Mouse (Mus musculus): Measurements from ENCODE around the gene Art4. TPM values are rescaled to one million over a fixed set of nuclear protein-coding genes. Genes with fewer than 3 reads are reported as not detected.

Gene Art4
- polyA plus RNA-seq, 1 experiment from 2014 or later: 2.2 TPM

DNA sequence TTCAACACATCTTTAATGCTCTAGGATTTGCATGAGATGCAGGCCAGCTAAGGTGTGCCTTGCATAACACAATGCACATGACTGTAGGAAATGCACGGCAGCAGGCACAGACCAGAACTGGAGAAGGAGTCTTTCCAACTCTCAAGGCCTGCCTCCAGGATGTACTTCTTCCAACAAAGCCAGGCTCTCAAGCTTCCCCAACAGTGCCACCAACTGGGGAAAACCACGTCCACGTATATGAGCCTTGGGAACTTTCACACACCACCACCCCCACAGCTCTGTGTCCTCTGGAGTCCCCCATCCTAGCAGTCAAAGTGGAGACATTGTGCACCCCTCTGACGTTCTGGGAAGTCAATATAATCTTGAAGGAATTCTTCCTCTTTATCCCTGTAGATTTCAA, 44.4 kb downstream of the Art4 start:
- no peak for DNase-seq (ENCODE audit: low spot score)
- Histone ChIP-seq H3K27ac (replicated peaks) (no peak overlapping the region), H3K27me3 (replicated peaks; ENCODE audit: low read depth, poor library complexity, severe bottlenecking) (no peaks in the 10 kb centered on the region), H3K4me1 (peaks cover 14% of the 10 kb centered on the region), H3K4me3 (no peak overlapping the region), H3K36me3 (replicated peaks) (peaks cover 81% of the 10 kb centered on the region), H3K9me3 (no peaks in the 10 kb centered on the region)
- 62% methylated on average over 4 of the region's 4 CpGs for WGBS

DNA sequence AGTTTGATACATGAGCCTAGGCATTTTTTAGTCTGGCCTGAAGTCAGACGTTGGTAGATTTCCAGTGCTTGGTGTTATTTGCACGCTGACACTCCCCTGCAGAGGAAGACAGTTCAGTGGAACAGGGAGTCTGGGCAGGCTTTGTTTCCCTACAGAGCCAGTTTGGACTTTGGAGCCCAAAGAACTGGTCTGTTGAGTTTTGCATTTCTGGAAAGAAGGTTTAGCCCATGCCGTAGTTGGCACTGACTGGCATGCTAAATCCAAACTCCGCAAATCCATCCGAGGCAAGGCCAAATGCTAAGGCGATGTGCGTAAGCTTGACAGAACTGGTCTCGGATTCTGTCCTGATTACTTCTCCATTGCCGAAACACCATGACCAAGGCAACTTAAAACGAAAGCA, 46.3 kb downstream of the Art4 start:
- no peak for DNase-seq (ENCODE audit: low spot score)
- no peak overlapping the region for H3K4me3 ChIP-seq
- WGBS: 91% methylated on average over 10 of the region's 10 CpGs
- no peaks in the 10 kb centered on the region for H3K9me3 ChIP-seq
- no peaks in the 10 kb centered on the region for H3K27me3 ChIP-seq (replicated peaks; ENCODE audit: low read depth, poor library complexity, severe bottlenecking)
- peaks cover 62% of the 10 kb centered on the region for H3K36me3 ChIP-seq (replicated peaks)
- no peak overlapping the region for H3K27ac ChIP-seq (replicated peaks)
- peaks cover 22% of the 10 kb centered on the region for H3K4me1 ChIP-seq

DNA sequence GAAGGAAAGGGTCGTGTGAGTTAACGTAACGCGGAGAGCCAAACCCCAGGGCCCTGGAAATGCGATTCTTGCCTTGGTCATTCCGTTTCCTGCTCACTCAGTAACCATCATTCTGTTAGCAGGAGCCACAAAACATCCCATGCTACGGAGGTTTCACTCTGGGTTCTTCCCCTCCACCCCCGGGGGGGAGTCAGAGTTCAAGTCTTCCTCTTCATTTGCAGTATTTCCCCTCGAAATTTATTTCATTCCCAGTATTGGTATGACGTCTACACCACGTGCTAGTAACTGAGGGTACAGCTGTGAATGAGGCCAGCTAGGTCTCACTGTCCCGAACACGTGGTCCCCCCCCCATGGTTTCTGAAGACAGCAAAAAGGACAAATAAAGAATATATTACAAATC, 47.9 kb downstream of the Art4 start:
- 70% methylated on average over 13 of the region's 13 CpGs for WGBS

DNA sequence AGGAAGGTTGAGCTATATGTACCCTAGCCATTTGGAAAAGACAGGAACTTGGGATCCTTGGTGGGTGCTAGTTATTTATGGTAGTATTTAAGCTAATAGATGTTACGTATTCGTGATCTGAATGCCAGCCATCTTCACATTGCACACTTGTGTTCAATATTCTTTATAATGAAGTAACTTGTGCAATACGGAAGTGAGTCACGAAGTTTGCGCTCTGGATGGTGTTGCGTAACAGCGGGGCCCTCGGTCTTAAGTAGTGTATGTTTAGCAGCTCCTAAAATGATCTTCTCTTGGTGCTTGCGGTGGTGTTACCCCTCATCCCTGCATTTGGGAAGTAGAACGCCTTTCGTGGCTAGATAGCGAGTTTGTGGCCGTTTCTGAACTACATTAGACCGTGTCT, 48.5 kb downstream of the Art4 start:
- H3K9me3 ChIP-seq: no peaks in the 10 kb centered on the region
- peak overlapping the region; percentile 88 for H3K4me3 ChIP-seq
- H3K4me1 ChIP-seq: peaks cover 28% of the 10 kb centered on the region
- WGBS: 40% methylated on average over 14 of the region's 14 CpGs
- H3K36me3 ChIP-seq (replicated peaks): peaks cover 42% of the 10 kb centered on the region
- DNase-seq (ENCODE audit: low spot score): no peak
- H3K27me3 ChIP-seq (replicated peaks; ENCODE audit: low read depth, poor library complexity, severe bottlenecking): no peaks in the 10 kb centered on the region
- H3K27ac ChIP-seq (replicated peaks): peak overlapping the region; percentile 84; the same call in 1 of the 2 replicates

More for the DNA sequence above, 47.9 kb downstream of the Art4 start:
- Histone ChIP-seq H3K36me3 (replicated peaks) (peaks cover 48% of the 10 kb centered on the region), H3K27ac (replicated peaks) (no peak overlapping the region), H3K4me1 (peaks cover 27% of the 10 kb centered on the region), H3K27me3 (replicated peaks; ENCODE audit: low read depth, poor library complexity, severe bottlenecking) (no peaks in the 10 kb centered on the region), H3K9me3 (no peaks in the 10 kb centered on the region), H3K4me3 (peak overlapping the region; percentile 88)
- DNase-seq (ENCODE audit: low spot score): no peak

- Histone ChIP-seq H3K27me3 (replicated peaks; ENCODE audit: low read depth, poor library complexity, severe bottlenecking) (no peaks in the 10 kb centered on the region), H3K4me1 (peaks cover 28% of the 10 kb centered on the region), H3K9me3 (no peaks in the 10 kb centered on the region), H3K36me3 (replicated peaks) (peaks cover 38% of the 10 kb centered on the region), H3K4me3 (peak overlapping the region; percentile 88), H3K27ac (replicated peaks) (peak overlapping the region; percentile 84)
- WGBS: under 1% methylated on average over 28 of the region's 28 CpGs
- peak; percentile 44 for DNase-seq (ENCODE audit: low spot score)
These were observed 48.9 kb downstream of the Art4 start for GRCm38 (mm10) chr6:136808631-136809046.

DNA sequence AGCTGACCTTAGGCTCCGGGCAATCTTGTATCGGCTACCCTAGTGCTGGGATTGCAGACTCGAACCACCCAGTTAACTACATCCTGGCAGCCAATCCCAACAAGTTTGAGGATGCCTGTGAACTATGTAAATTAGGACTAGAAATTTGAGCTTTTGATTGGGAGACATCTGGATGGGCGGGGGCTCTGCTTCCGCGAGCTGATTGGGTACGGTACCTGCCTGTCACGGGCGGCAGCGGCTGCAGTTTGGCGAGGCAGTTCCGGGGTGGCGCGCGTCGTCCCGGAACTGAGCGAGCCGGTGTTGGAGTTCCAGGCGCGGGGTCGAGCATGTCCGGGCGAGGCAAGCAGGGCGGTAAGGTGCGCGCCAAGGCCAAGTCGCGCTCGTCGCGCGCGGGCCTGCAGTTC, 49.5 kb downstream of the Art4 start, which contains the start of gene H2afj:
H2afj (plus strand) TSS at position 231 of the 404 bp plus-strand sequence.
- WGBS: 0% methylated on average over 34 of the region's 34 CpGs
- peak within 1 kb of the TSS; percentile 88 for H3K4me3 ChIP-seq
- DNase-seq (ENCODE audit: low spot score): peak; percentile 98
- peak within 1 kb of the TSS; percentile 87 for H3K27ac ChIP-seq (replicated peaks)
- H3K4me1 ChIP-seq: peaks cover 33% of the 10 kb centered on the region
- H3K9me3 ChIP-seq: no peaks in the 10 kb centered on the region
- H3K27me3 ChIP-seq (replicated peaks; ENCODE audit: low read depth, poor library complexity, severe bottlenecking): no peaks in the 10 kb centered on the region
- H3K36me3 ChIP-seq (replicated peaks): peaks cover 31% of the 10 kb centered on the region

DNA sequence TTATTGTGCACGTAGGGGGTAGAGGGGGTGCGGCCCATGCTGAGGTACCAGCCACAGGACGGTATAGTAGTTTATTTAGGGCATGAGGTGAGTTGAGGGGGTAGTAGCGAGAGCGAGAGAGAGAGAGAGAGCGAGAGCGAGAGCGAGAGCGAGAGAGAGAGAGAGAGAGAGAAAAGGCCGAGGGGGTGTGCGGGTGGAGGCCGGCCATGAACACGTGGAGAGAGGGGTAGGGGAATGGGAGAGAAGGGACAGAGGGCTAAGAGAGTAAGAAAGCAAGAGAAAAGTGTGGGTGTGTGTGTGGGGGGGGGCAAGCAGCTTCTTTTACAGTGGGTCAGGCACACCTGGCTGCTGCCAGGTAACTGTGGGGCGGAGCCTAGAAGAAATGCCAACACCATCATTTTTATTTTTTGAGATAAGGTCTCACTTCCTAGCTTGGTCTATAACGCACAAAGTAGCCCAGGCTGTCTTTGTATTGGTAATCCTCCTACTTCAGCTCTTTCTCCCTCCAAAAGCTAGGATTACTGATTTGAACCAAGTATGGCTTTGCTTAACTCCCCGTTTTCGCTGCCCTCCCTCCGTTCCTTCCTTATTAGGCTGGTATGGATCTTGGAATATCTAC, 50.0 kb downstream of the Art4 start:
- Histone ChIP-seq H3K27me3 (replicated peaks; ENCODE audit: low read depth, poor library complexity, severe bottlenecking) (no peaks in the 10 kb centered on the region), H3K27ac (replicated peaks) (peak overlapping the region; percentile 87), H3K9me3 (no peaks in the 10 kb centered on the region), H3K4me3 (peak overlapping the region; percentile 88), H3K4me1 (peaks cover 36% of the 10 kb centered on the region), H3K36me3 (replicated peaks) (peaks cover 26% of the 10 kb centered on the region)
- WGBS: 30% methylated on average over 18 of the region's 18 CpGs
- peak; percentile 54 for DNase-seq (ENCODE audit: low spot score)

GRCm38 (mm10) chr6:136806819-136807218, 50.7 kb downstream of the Art4 start:
- no peak overlapping the region; the same call in 1 of the 2 replicates for H3K4me3 ChIP-seq
- DNase-seq (ENCODE audit: low spot score): no peak
- H3K36me3 ChIP-seq (replicated peaks): peaks cover 19% of the 10 kb centered on the region
- peaks cover 36% of the 10 kb centered on the region for H3K4me1 ChIP-seq
- 62% methylated on average over 5 of the region's 5 CpGs for WGBS
- no peaks in the 10 kb centered on the region for H3K27me3 ChIP-seq (replicated peaks; ENCODE audit: low read depth, poor library complexity, severe bottlenecking)
- H3K9me3 ChIP-seq: no peaks in the 10 kb centered on the region
- peak overlapping the region; percentile 87 for H3K27ac ChIP-seq (replicated peaks)

DNA sequence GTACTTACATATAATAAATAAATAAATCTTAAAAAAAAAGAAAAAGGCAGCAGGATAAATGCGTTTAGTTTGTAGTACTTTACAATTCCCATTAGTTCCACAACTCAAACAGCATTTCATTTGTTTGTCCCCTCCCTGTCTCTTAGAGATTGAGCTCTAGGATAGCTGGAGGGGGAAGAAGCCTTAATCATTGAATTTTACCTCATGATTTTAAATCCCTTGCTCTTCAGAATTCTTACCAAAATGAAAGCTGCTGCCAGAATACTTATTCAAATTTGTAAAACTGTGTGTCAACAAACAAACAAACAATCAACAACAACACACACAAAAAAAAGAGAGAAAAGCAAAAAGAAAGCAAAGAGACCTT, 52.1 kb downstream of the Art4 start:
- DNase-seq (ENCODE audit: low spot score): no peak
- Histone ChIP-seq H3K27ac (replicated peaks) (no peak overlapping the region), H3K4me1 (peaks cover 36% of the 10 kb centered on the region), H3K27me3 (replicated peaks; ENCODE audit: low read depth, poor library complexity, severe bottlenecking) (no peaks in the 10 kb centered on the region), H3K36me3 (replicated peaks) (peaks cover 7% of the 10 kb centered on the region; the same call in 1 of the 2 replicates), H3K9me3 (no peaks in the 10 kb centered on the region), H3K4me3 (no peak overlapping the region)
- 83% methylated on average over 1 of the region's 1 CpGs for WGBS

GRCm38 (mm10) chr6:136804705-136805408, 52.7 kb downstream of the Art4 start:
- 41% methylated on average over 9 of the region's 9 CpGs for WGBS

DNA sequence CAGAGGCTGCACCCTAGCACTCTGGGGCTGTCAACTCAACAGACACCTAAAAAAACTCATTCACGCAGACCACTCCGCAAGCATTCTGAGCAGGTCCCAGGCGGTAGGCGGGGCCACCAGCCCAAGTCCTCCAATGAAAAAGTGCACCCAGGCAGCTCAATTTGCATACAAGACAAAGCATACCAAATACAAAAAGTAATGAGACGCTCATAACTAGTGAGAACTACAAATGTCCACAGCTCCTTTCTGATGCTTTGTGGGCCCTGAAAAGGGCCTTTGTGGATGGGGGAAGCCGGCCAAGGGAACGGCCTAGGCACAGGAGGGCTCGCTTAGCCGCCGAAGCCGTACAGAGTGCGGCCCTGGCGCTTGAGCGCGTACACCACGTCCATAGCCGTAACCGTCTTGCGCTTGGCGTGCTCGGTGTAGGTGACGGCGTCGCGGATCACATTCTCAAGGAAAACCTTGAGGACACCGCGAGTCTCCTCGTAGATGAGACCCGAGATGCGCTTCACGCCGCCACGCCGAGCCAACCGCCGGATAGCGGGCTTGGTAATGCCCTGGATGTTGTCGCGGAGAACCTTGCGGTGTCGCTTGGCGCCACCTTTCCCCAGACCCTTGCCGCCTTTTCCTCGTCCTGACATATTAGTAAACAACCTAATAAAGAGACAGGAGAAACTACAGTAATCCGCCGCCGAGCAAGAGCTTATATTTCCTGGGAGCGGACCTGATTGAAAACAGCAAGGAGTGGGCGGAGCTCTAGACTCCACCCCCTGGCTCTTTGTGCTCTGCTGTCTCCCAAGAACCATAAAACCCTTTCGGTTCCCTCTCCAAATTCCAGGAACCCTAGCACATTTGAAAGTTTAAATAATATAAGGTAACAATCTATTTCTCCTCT, 53.5 kb downstream of the Art4 start, which contains the start of gene Hist4h4:
Hist4h4 (minus strand) TSS at position 677 of the 895 bp plus-strand sequence.
- under 1% methylated on average over 50 of the region's 50 CpGs for WGBS
- H3K4me3 ChIP-seq: peak within 1 kb of the TSS; percentile 74

More at GRCm38 (mm10) chr6:136804705-136805408, 52.7 kb downstream of the Art4 start:
- peaks cover 36% of the 10 kb centered on the region for H3K4me1 ChIP-seq
- H3K27ac ChIP-seq (replicated peaks): peak overlapping the region; percentile 99
- no peak for DNase-seq (ENCODE audit: low spot score)
- peak overlapping the region; percentile 74 for H3K4me3 ChIP-seq
- no peaks in the 10 kb centered on the region for H3K27me3 ChIP-seq (replicated peaks; ENCODE audit: low read depth, poor library complexity, severe bottlenecking)
- H3K9me3 ChIP-seq: no peaks in the 10 kb centered on the region
- H3K36me3 ChIP-seq (replicated peaks): peaks cover 2% of the 10 kb centered on the region; the same call in 1 of the 2 replicates

DNA sequence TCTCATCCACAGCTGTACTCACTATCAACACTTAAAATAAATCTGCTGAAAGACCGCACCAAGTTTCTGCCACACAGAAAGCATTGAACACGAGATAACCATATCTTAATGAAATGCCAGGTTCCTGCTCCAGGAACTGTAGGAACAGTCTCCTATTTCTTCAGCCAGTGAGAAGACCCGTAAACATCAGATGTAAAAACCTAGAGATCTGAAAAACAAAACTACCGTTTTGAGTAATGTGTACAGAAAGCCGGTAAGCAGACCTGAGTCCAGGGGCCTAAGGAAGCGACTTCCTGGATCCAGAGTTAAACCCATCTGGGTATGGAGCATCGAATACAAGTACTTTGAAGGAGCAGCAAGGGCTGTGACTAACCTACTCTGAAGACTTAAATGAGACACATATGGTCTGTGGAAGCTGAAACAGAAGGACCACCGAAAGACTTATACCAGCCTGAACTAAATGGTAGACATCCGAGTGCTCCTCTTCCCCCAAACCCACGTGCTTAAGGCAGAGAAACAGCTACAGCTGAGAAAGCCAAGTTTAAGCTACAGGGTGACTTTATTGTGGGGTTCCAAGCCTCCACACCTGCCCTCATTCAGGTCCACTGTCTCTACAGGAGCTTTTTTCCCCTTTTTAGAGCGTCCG, 54.3 kb downstream of the Art4 start:
- no peaks in the 10 kb centered on the region for H3K27me3 ChIP-seq (replicated peaks; ENCODE audit: low read depth, poor library complexity, severe bottlenecking)
- H3K36me3 ChIP-seq (replicated peaks): no peaks in the 10 kb centered on the region
- peak overlapping the region; percentile 99 for H3K27ac ChIP-seq (replicated peaks)
- peak overlapping the region; percentile 74 for H3K4me3 ChIP-seq
- H3K9me3 ChIP-seq: no peaks in the 10 kb centered on the region
- WGBS: 23% methylated on average over 12 of the region's 12 CpGs
- no peak for DNase-seq (ENCODE audit: low spot score)
- H3K4me1 ChIP-seq: peaks cover 22% of the 10 kb centered on the region

More for the DNA sequence above, 53.5 kb downstream of the Art4 start, which contains the start of gene Hist4h4:
- H3K36me3 ChIP-seq (replicated peaks): no peaks in the 10 kb centered on the region
- peak within 1 kb of the TSS; percentile 99 for H3K27ac ChIP-seq (replicated peaks)
- DNase-seq (ENCODE audit: low spot score): peak; percentile 91
- no peaks in the 10 kb centered on the region for H3K9me3 ChIP-seq
- H3K4me1 ChIP-seq: peaks cover 28% of the 10 kb centered on the region
- no peaks in the 10 kb centered on the region for H3K27me3 ChIP-seq (replicated peaks; ENCODE audit: low read depth, poor library complexity, severe bottlenecking)
